ENCODE assay signal across 8 mouse cellular contexts in genomic region chr7:82869231-82870147, GRCm38 (mm10). TPM values are rescaled to one million over a fixed set of nuclear protein-coding genes. Genes with fewer than 3 reads are reported as not detected.
DNase-seq lines count a peak whose midpoint lies in the region; ATAC-seq and TF ChIP-seq lines count a peak whose summit lies in the region.

No protein-coding gene starts in this region.

- TF ChIP-seq EP300 in ES-Bruce4 (IDR thresholded peaks at IDR 0.05; ENCODE audit: insufficient read depth, low read depth, low read length) = no peak

- H3K4me2 ChIP-seq in forebrain, embryonic 16.5 days (ENCODE audit: low read length) = peak overlapping the region; percentile 67
- peak overlapping the region; percentile 98 for H3K4me2 ChIP-seq in hindbrain, embryonic 11.5 days (replicated peaks; ENCODE audit: low read depth, low read length)
- H3K4me2 ChIP-seq in lung, embryonic 14.5 days = peak overlapping the region; percentile 90

- TF ChIP-seq CTCF in ES-Bruce4 (IDR thresholded peaks at IDR 0.05; ENCODE audit: low read depth, low read length) = no peak
- 0 out of 2 replicates have a peak, but pooled peaks have one; percentile 14 for TF ChIP-seq CTCF in lung, embryonic 14.5 days (IDR thresholded peaks at IDR 0.05; ENCODE audit: low read depth)

- DNase-seq in cerebellum, adult 11-12 months = peak; percentile 63
- peak; percentile 76 for DNase-seq in hindbrain, embryonic 11.5 days (ENCODE audit: low spot score)
- peak; percentile 35 to 68 for DNase-seq in layer of hippocampus, postnatal 14 days (ENCODE audit: low spot score in 2 of 2)
- DNase-seq in lung, embryonic 14.5 days = peak; percentile 78
- peak; percentile 85 for DNase-seq in retina, postnatal 1 day

- no peak overlapping the region for H3K9ac ChIP-seq in ES-Bruce4 (ENCODE audit: low read depth, poor library complexity, severe bottlenecking)
- peak overlapping the region; percentile 100 for H3K9ac ChIP-seq in forebrain, embryonic 16.5 days (replicated peaks; ENCODE audit: low read depth, low read length)
- peak overlapping the region; percentile 100 for H3K9ac ChIP-seq in hindbrain, embryonic 11.5 days (ENCODE audit: low read depth, low read length)
- H3K9ac ChIP-seq in lung, embryonic 14.5 days = peak overlapping the region; percentile 97

- 1% methylated on average over 56 of the region's 56 CpGs for WGBS in forebrain, embryonic 16.5 days
- WGBS in hindbrain, embryonic 11.5 days = 1% methylated on average over 55 of the region's 56 CpGs
- WGBS in lung, embryonic 14.5 days = 3% methylated on average over 56 of the region's 56 CpGs

- H3K36me3 ChIP-seq in ES-Bruce4 (ENCODE audit: control insufficient read depth, insufficient read depth, low read length, poor library complexity, severe bottlenecking) = no peaks in the 10 kb centered on the region
- H3K36me3 ChIP-seq in forebrain, embryonic 16.5 days (ENCODE audit: control insufficient read depth, insufficient read depth) = peaks cover 11% of the 10 kb centered on the region
- peaks cover 9% of the 10 kb centered on the region for H3K36me3 ChIP-seq in hindbrain, embryonic 11.5 days (ENCODE audit: control insufficient read depth, insufficient read depth, low read length)
- H3K36me3 ChIP-seq in lung, embryonic 14.5 days (ENCODE audit: insufficient read depth) = peaks cover 25% of the 10 kb centered on the region

- no peaks in the 10 kb centered on the region for H3K4me1 ChIP-seq in ES-Bruce4 (ENCODE audit: control insufficient read depth, insufficient read depth, low read length)
- H3K4me1 ChIP-seq in forebrain, embryonic 16.5 days (replicated peaks; ENCODE audit: control insufficient read depth, insufficient read depth, low read length) = peaks cover 23% of the 10 kb centered on the region
- H3K4me1 ChIP-seq in hindbrain, embryonic 11.5 days (replicated peaks; ENCODE audit: control insufficient read depth, insufficient read depth, low read length) = no peaks in the 10 kb centered on the region
- peaks cover 3% of the 10 kb centered on the region; the same call in 1 of the 2 replicates for H3K4me1 ChIP-seq in lung, embryonic 14.5 days (ENCODE audit: insufficient read depth)

- no peak for TF ChIP-seq POLR2A in ES-Bruce4 (IDR thresholded peaks at IDR 0.05; ENCODE audit: insufficient read depth, low read length)

- H3K9me3 ChIP-seq in ES-Bruce4 (replicated peaks; ENCODE audit: control insufficient read depth, insufficient read depth, low read length, poor library complexity, severe bottlenecking) = no peaks in the 10 kb centered on the region
- H3K9me3 ChIP-seq in forebrain, embryonic 16.5 days (ENCODE audit: control insufficient read depth, low read length) = no peaks in the 10 kb centered on the region
- no peaks in the 10 kb centered on the region for H3K9me3 ChIP-seq in hindbrain, embryonic 11.5 days (ENCODE audit: control insufficient read depth, low read length)
- no peaks in the 10 kb centered on the region for H3K9me3 ChIP-seq in lung, embryonic 14.5 days (ENCODE audit: low read depth, low read length)

- no peak overlapping the region for H3K27ac ChIP-seq in ES-Bruce4 (ENCODE audit: insufficient read depth, low read length)
- peak overlapping the region; percentile 100 for H3K27ac ChIP-seq in forebrain, embryonic 16.5 days (ENCODE audit: low read length)
- peak overlapping the region; percentile 100 for H3K27ac ChIP-seq in hindbrain, embryonic 11.5 days (ENCODE audit: low read depth, low read length)
- H3K27ac ChIP-seq in lung, embryonic 14.5 days (ENCODE audit: low read depth) = peak overlapping the region; percentile 27; the same call in 1 of the 2 replicates

- ATAC-seq in forebrain, embryonic 16.5 days = no peak
- ATAC-seq in hindbrain, embryonic 11.5 days (ENCODE audit: low FRiP score) = no peak
- no peak for ATAC-seq in lung, embryonic 14.5 days (ENCODE audit: insufficient read depth)
- no peak for ATAC-seq in inflammation-experienced regulatory T-cells, adult 6 months

- peak overlapping the region; percentile 77 for H3K4me3 ChIP-seq in ES-Bruce4 (ENCODE audit: low read depth, low read length)
- H3K4me3 ChIP-seq in forebrain, embryonic 16.5 days (replicated peaks; ENCODE audit: low read length) = peak overlapping the region; percentile 91
- peak overlapping the region; percentile 100 for H3K4me3 ChIP-seq in hindbrain, embryonic 11.5 days (ENCODE audit: low read depth, low read length)
- peak overlapping the region; percentile 93 for H3K4me3 ChIP-seq in lung, embryonic 14.5 days (ENCODE audit: low read depth, low read length)

- no peaks in the 10 kb centered on the region for H3K27me3 ChIP-seq in ES-Bruce4 (ENCODE audit: control insufficient read depth, insufficient read depth, low read length, poor library complexity, severe bottlenecking)
- H3K27me3 ChIP-seq in forebrain, embryonic 16.5 days (replicated peaks; ENCODE audit: control insufficient read depth, insufficient read depth, low read length) = no peaks in the 10 kb centered on the region
- H3K27me3 ChIP-seq in hindbrain, embryonic 11.5 days (ENCODE audit: control insufficient read depth, insufficient read depth, low read length) = no peaks in the 10 kb centered on the region
- no peaks in the 10 kb centered on the region for H3K27me3 ChIP-seq in lung, embryonic 14.5 days (ENCODE audit: insufficient read depth, low read length)

RNA-seq across cellular contexts. Expression of gene Mex3b, which starts 2.4 kb away (rescaled TPM):
- 8.4 and 10.5 TPM in 2 replicates for polyA plus RNA-seq in ES-Bruce4 (2011; ENCODE audit: insufficient read depth, insufficient read length, low read depth, missing spikeins)
- polyA plus RNA-seq in forebrain, embryonic 16.5 days (2015; fragmentation: Nextera tagmentation; extraction: Ambion mirVana) = 41.7 and 52.7 TPM in 2 replicates
- polyA plus RNA-seq in hindbrain, embryonic 11.5 days (2014; fragmentation: Nextera tagmentation; extraction: Ambion mirVana) = 36.3 and 36.5 TPM in 2 replicates
- 10 to 100 TPM; 29.8 to 30.1 TPM for total RNA-seq in layer of hippocampus, postnatal 14 days (2021)
- 17.4 and 17.6 TPM in 2 replicates for polyA plus RNA-seq in lung, embryonic 14.5 days (2014; fragmentation: Nextera tagmentation; extraction: Ambion mirVana)
- polyA plus RNA-seq in inflammation-experienced regulatory T-cells, adult 6 months (2017; shearing (Covaris generic)) = 1 to 10 TPM; 1.5 to 1.8 (median 1.7) TPM
